Mouse (Mus musculus): ENCODE measurements around the gene Sox9. TPM values are rescaled to one million over a fixed set of nuclear protein-coding genes. Genes with fewer than 3 reads are reported as not detected.

The Sox9 gene
- polyA plus RNA-seq, 1 experiment = not detected

DNA sequence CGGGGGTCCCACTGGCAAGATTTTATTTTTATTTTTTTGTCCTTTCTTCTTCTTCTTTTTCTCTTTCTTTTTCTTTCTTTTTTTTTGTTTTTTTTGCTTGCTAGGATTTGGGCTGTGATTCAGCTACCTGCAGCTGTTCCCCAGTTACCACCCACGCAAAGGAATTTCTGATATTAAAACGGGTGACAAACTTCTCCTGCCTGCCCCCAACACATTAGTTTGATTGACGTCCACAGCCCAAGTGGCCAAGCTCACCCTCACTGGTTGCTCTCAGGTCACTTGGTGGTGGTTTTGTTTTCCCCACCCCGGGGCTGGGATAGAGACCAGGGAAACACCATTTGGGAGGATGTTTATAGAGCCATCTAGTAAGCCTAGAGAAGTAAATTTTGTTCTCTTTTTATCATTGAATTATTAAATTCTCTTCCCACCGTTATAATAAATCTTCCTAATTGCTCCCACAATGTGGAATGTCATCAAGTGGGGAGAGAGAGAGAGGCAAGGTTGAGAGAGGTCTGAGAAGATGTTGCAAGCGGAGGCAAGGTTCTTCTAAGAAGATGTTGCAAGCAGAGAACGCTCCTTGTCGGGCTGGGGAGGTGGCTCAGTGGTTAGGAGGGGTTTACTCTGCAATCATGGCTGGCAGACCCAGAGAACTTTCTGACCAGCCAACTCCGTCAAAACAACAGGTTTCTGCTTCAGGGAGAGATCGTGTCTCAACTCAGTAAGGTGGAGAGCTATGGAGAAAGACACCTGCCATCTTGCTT is 52.4 kb downstream of the Sox9 start:
- TF ChIP-seq CTCF (IDR thresholded peaks at IDR 0.05; ENCODE audit: insufficient read depth, low read depth, low read length) (no peak), POLR2A (IDR thresholded peaks at IDR 0.05; ENCODE audit: insufficient read depth, low read depth, low read length) (no peak)

DNA sequence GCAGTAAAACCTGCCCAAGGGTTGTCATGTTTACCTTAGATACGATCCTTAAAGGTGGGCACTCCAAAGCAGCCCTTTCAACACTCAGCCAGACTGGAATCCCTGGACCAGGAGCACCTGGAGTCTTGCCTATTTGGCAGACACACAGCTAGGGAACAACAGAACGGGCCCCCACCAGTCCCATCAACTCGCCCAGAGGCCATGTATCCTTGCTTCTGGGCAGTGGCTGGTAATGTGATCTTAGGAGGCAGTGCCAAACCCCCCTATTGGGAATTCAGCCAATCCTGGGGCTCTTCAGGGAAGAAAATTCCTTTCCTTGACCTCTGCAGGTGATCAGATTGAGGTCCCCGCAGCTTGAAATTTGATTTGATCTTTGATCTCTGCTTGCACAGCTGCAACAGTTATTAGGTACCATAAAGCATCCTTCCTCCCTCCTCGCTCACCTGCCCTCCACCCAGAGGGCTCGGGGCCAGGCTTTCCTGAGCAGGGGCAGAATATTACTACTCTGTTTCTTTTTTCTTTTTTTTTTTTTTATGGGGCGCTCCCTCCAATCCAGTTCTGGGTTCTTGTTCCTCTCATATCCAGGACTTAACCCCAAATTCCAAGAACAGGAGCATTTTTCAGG is 53.6 kb downstream of the Sox9 start:
- 75% methylated on average over 7 of the region's 7 CpGs for WGBS
- TF ChIP-seq POLR2A (IDR thresholded peaks at IDR 0.05; ENCODE audit: insufficient read depth, low read depth, low read length) = no peak
- no peak for TF ChIP-seq CTCF (IDR thresholded peaks at IDR 0.05; ENCODE audit: insufficient read depth, low read depth, low read length)
- Histone ChIP-seq H3K27ac (ENCODE audit: insufficient read depth, low read depth, low read length) (no peak overlapping the region), H3K4me3 (ENCODE audit: insufficient read depth, low read depth, low read length) (no peak overlapping the region), H3K4me1 (ENCODE audit: control insufficient read depth, insufficient read depth, low read length) (no peaks in the 10 kb centered on the region; the same call in 1 of the 2 replicates)

More for the DNA sequence above, 52.4 kb downstream of the Sox9 start:
- Histone ChIP-seq H3K27ac (ENCODE audit: insufficient read depth, low read depth, low read length) (no peak overlapping the region), H3K4me1 (ENCODE audit: control insufficient read depth, insufficient read depth, low read length) (no peaks in the 10 kb centered on the region; the same call in 1 of the 2 replicates), H3K4me3 (ENCODE audit: insufficient read depth, low read depth, low read length) (no peak overlapping the region)
- 59% methylated on average over 11 of the region's 11 CpGs for WGBS
